Mouse (Mus musculus) spleen, postnatal 14 days (tissue): ENCODE measurements around the gene Epo.

Source experiments
- DNase-seq, 2 experiments: peaks; one replicate each; pipeline ENCODE4 v3.0.0; 2021 to 2022; ENCODE audit warnings: low spot score in 2 of 2

The Epo gene

DNA sequence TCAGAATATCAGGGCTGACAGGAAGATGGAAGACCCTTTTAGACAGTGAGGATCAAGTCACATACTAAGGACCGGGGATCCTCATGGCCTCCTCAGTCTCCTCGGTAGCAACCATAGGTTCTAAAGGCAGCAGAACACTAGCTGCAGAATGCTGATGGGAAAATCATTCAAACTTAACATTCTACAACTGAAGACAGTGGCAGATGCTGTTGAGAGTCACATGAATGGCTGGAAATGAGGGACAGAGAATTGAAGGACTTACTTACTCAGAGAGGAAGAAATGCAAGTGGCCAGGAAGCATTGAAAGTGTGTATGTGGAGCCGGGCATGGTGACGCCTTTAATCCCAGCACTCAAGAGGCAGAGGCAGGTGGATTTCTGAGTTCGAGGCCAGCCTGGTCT, 56.1 kb downstream of the Epo start, which contains the start of gene Zan:
TSS of gene Zan (minus strand) at position 101 of the 400 bp plus-strand sequence.
- no peak for DNase-seq

DNA sequence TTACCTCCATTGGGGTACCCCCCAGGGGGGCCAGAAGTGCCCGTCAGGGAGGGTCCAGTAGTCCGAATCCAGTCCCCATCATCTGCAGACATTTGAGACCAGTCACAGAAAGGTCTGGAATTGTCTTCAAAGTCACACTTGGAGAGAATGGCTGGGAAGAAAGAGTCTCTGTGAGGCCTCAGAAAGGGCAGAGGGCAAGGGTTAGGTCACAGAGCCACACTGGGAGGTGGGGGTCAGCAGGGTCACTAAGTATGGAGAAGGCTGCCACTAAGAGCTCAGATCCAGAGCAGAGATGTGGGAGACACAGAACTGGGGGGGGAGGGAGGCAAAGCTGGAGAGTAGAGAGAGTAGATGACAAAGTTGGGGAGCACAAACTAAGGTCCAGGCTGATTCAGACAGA, 58.7 kb downstream of the Epo start:
- no peak for DNase-seq

GRCm38 (mm10) chr5:137472252-137472904, 60.7 kb downstream of the Epo start:
- DNase-seq: no peak

DNA sequence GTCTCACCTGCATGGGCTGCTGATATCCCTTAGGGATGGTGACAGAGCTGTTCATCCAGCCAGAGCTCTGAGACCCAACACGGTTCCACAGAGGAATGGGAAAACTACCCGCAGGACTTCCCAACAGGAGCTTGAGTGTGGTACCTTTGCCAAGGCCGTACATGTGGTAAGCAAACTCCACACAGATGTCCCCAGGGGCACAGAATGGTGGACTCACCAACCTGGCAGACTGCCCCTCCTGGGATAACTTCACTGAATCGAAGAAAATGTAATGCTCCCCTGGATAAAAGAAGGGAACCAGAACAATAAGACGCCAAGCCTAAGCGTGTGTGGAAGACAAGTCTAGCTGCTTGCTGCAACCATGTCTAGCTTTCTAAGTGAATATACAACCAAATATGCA, 66.1 kb downstream of the Epo start:
- no peak for DNase-seq

GRCm38 (mm10) chr5:137465049-137465448, 68.0 kb downstream of the Epo start:
- DNase-seq: no peak

- DNase-seq: no peak
These were observed 77.0 kb downstream of the Epo start for GRCm38 (mm10) chr5:137455866-137456591.

DNA sequence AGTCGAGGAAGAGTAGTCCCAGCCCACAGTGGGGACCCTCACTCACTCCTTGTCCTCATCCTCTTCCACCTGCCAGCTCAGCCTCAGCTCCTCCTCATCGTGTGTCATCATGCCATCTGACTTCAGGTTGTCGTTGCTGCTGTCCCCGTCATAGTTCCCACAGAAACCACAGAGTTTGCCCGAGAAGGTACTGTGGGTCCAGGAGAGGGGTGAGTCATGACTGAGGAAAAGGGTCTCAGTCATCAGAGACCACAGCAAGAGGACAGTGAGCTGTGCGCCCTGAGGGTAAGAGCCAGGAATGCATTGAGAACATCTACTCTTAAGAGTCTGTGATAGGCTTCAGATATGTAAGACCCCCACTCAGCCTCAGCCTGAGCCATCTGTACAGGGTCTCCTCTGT, 77.8 kb downstream of the Epo start:
- no peak for DNase-seq

- no peak for DNase-seq
These were observed 87.5 kb downstream of the Epo start for GRCm38 (mm10) chr5:137445536-137445935.

- DNase-seq: no peak
These were observed 92.7 kb downstream of the Epo start for GRCm38 (mm10) chr5:137440216-137440855.

GRCm38 (mm10) chr5:137433889-137434288, 99.2 kb downstream of the Epo start:
- DNase-seq: no peak
